Mouse (Mus musculus) spleen, postnatal 36 days (tissue): ENCODE data around the gene Gm49776.
"Not testable (repeated sequence)": the region's sequence is repeated elsewhere in the genome, so short reads cannot be mapped to it uniquely, and the experiment has no call there.

Source experiments
- DNase-seq, 2 experiments: peaks; one replicate each; pipeline ENCODE4 v3.0.0; 2022; ENCODE audit warnings: low spot score in 2 of 2, mixed read lengths in 1 of 2

Gene Gm49776

GRCm38 (mm10) chr16:18258221-18258620, at the start of gene Gm49776:
Gene Gm49776 (minus strand): TSS chr16:18258321.
- DNase-seq = no peak

GRCm38 (mm10) chr16:18289614-18290013, 31.5 kb upstream of the Gm49776 start:
- not testable (repeated sequence) for DNase-seq

GRCm38 (mm10) chr16:18289067-18289588, 31.0 kb upstream of the Gm49776 start, which contains the start of gene Dgcr8:
Gene Dgcr8 (minus strand): TSS chr16:18289246.
- DNase-seq = peak; percentile 98 to 99

- DNase-seq = peak; percentile 79
These were observed 30.5 kb upstream of the Gm49776 start for GRCm38 (mm10) chr16:18288581-18289061.

DNA sequence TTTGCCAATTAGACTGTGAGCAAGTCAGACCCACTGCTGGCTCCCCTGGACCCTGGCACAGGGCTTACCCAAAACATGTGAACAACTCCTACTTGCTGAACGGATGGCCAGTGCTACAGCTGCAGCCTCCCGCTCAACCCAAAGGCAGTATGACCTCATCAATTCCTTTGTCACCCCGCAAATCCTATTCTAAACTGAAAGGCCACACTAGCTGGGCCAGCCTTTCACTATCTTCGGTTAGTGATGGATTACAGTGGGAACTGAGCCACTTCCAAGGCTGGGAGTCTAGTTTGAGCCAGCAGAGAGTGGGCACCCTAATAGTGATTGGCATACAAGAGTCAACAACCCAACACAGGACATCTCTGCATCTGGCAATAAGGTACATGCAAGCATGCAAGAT, 30.0 kb upstream of the Gm49776 start:
- DNase-seq = no peak

DNA sequence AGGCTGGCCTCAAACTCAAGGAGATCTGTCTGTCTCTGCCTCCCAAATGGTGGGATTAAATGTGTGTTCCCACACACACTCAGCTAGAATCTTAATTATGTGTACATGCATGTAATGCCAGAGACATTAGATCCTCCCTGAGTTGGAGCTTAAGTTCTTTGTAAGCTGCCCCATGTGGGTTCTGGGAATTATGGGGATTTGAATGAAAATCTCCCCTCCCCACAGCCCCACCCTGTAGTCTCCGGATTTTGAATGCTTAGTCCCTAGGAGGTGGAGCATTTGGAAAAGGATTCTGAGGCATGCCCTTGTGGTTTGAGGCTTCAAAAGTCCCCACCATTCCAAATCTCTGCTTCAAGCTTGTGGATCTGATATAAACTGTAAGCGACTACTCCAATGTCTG, 17.0 kb upstream of the Gm49776 start:
- DNase-seq = no peak

GRCm38 (mm10) chr16:18268182-18268581, 10.1 kb upstream of the Gm49776 start:
- no peak for DNase-seq

GRCm38 (mm10) chr16:18265024-18265423, 6.9 kb upstream of the Gm49776 start:
- DNase-seq = no peak

GRCm38 (mm10) chr16:18253866-18254265, 4.3 kb downstream of the Gm49776 start:
- DNase-seq = no peak

DNA sequence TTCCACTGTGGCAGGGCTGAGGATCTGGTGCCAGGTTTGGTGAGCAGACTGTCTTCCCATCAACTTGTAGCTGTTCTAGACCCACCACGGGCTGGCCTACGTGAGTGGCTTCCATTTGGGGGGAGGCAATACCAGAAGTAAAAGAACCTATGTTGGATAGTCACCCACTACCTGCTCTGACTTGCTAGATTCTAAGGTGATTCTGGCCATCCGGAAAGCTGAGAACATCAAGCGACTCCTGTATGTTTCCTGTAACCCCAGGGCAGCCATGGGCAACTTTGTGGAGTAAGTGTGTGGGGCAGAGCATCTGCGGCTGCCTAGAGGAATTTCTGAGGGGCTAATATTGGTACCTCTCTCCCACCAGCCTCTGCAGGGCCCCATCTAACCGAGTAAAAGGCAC, 5.4 kb downstream of the Gm49776 start:
- DNase-seq = no peak

GRCm38 (mm10) chr16:18250828-18251790, 7.0 kb downstream of the Gm49776 start:
- DNase-seq = no peak

GRCm38 (mm10) chr16:18250231-18250630, 7.9 kb downstream of the Gm49776 start:
- DNase-seq = no peak

GRCm38 (mm10) chr16:18249364-18249967, 8.7 kb downstream of the Gm49776 start:
- DNase-seq = peak; percentile 71

- DNase-seq = peak; percentile 99
These were observed 9.4 kb downstream of the Gm49776 start, which contains the start of the genes Trmt2a and Ranbp1 for GRCm38 (mm10) chr16:18248433-18249363. Gene Trmt2a (plus strand): TSS chr16:18248679. Gene Ranbp1 (minus strand): TSS chr16:18248732.

- DNase-seq = peak in 1 of 2 experiments; percentile 23
These were observed 10.4 kb downstream of the Gm49776 start for GRCm38 (mm10) chr16:18247521-18248399.

GRCm38 (mm10) chr16:18241581-18241980, 16.5 kb downstream of the Gm49776 start:
- no peak for DNase-seq

GRCm38 (mm10) chr16:18236676-18237501, 21.2 kb downstream of the Gm49776 start:
- DNase-seq = no peak

DNA sequence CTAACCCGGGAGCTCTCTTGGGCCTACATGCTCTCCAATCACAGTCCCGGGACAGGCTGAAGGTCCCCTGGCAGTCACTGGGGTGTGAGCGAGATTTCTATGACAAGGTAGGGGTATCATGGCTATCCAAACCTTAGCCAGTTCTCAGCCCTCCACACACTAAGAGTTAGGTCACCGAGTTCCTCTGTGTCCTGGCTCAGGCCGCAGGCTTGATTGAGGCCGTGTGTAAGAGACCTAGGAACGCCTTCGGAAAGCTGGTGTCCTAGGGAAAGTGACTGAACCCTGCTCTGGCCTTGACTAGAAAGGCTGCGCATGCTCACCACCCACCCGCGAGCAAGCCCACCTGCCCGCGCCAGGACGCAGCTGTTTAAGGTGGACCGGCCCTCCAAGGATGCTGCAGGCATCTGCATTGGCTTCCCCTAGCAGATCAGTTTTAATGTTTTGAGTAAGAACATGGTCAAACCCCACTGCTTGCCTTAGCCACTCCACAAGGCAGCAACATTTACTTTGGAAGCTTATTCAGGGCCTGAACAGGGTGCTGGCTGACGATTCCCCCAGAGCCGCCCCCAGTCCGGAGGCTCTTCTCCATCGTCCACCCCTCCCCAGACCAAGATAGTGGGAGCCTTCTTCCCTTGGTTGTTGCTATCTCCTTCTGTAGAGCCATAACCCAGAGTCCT, 22.6 kb downstream of the Gm49776 start:
- DNase-seq = peak; percentile 53 to 57
